ENCODE assay signal across 7 mouse cellular contexts in the genomic region with DNA sequence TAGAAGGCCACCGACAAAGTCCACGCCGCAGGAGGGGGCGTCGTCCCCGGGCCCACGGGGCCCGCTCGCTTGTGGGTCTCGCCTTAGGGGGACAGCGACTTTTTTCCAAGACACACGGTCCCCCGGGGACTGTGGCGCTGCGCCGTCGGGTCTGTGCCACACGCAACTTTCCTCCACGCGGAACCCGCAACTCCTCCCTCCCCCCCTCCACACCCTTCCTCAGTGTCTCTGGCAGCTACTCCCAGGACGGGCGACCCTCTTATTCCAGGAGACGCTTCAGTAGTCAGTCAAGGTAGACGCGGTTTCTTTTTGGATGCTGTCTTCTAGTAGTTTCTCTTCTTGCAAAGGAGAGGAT. TPM values are rescaled to one million over a fixed set of nuclear protein-coding genes. Genes with fewer than 3 reads are reported as not detected.
DNase-seq lines count a peak whose midpoint lies in the region; ATAC-seq lines count a peak whose summit lies in the region.

No protein-coding gene starts in this region.

- no peaks in the 10 kb centered on the region for H3K27me3 ChIP-seq in lung, embryonic 15.5 days
- H3K27me3 ChIP-seq in embryonic facial prominence, embryonic 12.5 days = no peaks in the 10 kb centered on the region
- H3K27me3 ChIP-seq in hindbrain, embryonic 10.5 days (ENCODE audit: insufficient read depth, poor library complexity, severe bottlenecking) = peaks cover 26% of the 10 kb centered on the region
- no peaks in the 10 kb centered on the region for H3K27me3 ChIP-seq in lung, embryonic 16.5 days (ENCODE audit: control insufficient read depth, insufficient read depth, low read depth, low read length)

- peak overlapping the region; percentile 82 for H3K4me2 ChIP-seq in lung, embryonic 15.5 days
- H3K4me2 ChIP-seq in embryonic facial prominence, embryonic 12.5 days (replicated peaks) = peak overlapping the region; percentile 75
- H3K4me2 ChIP-seq in lung, embryonic 16.5 days (ENCODE audit: low read depth, low read length) = peak overlapping the region; percentile 89

- peak overlapping the region; percentile 61 for H3K27ac ChIP-seq in lung, embryonic 15.5 days
- 0 out of 2 replicates have a peak overlapping the region, but pooled peaks have one; percentile 41 for H3K27ac ChIP-seq in embryonic facial prominence, embryonic 12.5 days
- H3K27ac ChIP-seq in hindbrain, embryonic 10.5 days = peak overlapping the region; percentile 64; the same call in 1 of the 2 replicates
- H3K27ac ChIP-seq in lung, embryonic 16.5 days (ENCODE audit: low read length) = peak overlapping the region; percentile 70

- no peaks in the 10 kb centered on the region for H3K36me3 ChIP-seq in lung, embryonic 15.5 days
- H3K36me3 ChIP-seq in embryonic facial prominence, embryonic 12.5 days = no peaks in the 10 kb centered on the region
- no peaks in the 10 kb centered on the region for H3K36me3 ChIP-seq in hindbrain, embryonic 10.5 days
- no peaks in the 10 kb centered on the region for H3K36me3 ChIP-seq in lung, embryonic 16.5 days (ENCODE audit: control insufficient read depth, insufficient read depth, low read length)

- peak; percentile 9; the same call in 1 of the 2 replicates for ATAC-seq in lung, embryonic 15.5 days (ENCODE audit: borderline replicate concordance, extremely low read depth, low FRiP score, low TSS enrichment)
- ATAC-seq in embryonic facial prominence, embryonic 12.5 days (ENCODE audit: insufficient number of reproducible peaks, insufficient read depth, low FRiP score, low TSS enrichment) = peak; percentile 3; the same call in 1 of the 2 replicates
- ATAC-seq in lung, embryonic 16.5 days (ENCODE audit: low read depth) = peak; percentile 5; the same call in 1 of the 2 replicates

- WGBS in lung, embryonic 15.5 days = 0% methylated on average over 24 of the region's 26 CpGs
- under 1% methylated on average over 23 of the region's 26 CpGs for WGBS in embryonic facial prominence, embryonic 12.5 days
- under 1% methylated on average over 26 of the region's 26 CpGs for WGBS in hindbrain, embryonic 10.5 days
- 2% methylated on average over 21 of the region's 26 CpGs for WGBS in lung, embryonic 16.5 days

- peak overlapping the region; percentile 59 for H3K4me3 ChIP-seq in lung, embryonic 15.5 days
- peak overlapping the region; percentile 67 for H3K4me3 ChIP-seq in embryonic facial prominence, embryonic 12.5 days
- peak overlapping the region; percentile 61 for H3K4me3 ChIP-seq in hindbrain, embryonic 10.5 days
- H3K4me3 ChIP-seq in lung, embryonic 16.5 days (ENCODE audit: low read length) = peak overlapping the region; percentile 79

- peaks cover 25% of the 10 kb centered on the region for H3K4me1 ChIP-seq in lung, embryonic 15.5 days
- no peaks in the 10 kb centered on the region; the same call in 1 of the 2 replicates for H3K4me1 ChIP-seq in embryonic facial prominence, embryonic 12.5 days
- H3K4me1 ChIP-seq in hindbrain, embryonic 10.5 days (replicated peaks) = peaks cover 39% of the 10 kb centered on the region
- H3K4me1 ChIP-seq in lung, embryonic 16.5 days (replicated peaks; ENCODE audit: control insufficient read depth, insufficient read depth, low read length) = peaks cover 2% of the 10 kb centered on the region; the same call in 1 of the 2 replicates

- no peaks in the 10 kb centered on the region for H3K9me3 ChIP-seq in lung, embryonic 15.5 days
- H3K9me3 ChIP-seq in embryonic facial prominence, embryonic 12.5 days = no peaks in the 10 kb centered on the region
- H3K9me3 ChIP-seq in hindbrain, embryonic 10.5 days = no peaks in the 10 kb centered on the region
- no peaks in the 10 kb centered on the region for H3K9me3 ChIP-seq in lung, embryonic 16.5 days (ENCODE audit: control insufficient read depth, low read length)

- DNase-seq in lung, postnatal 10 days = no peak
- peak; percentile 30 for DNase-seq in hindbrain, embryonic 10.5 days (ENCODE audit: low spot score)
- peak; percentile 53 for DNase-seq in testis, postnatal 10 days (ENCODE audit: low spot score)
- no peak for DNase-seq in cerebellum, adult 18-20 months

- peak overlapping the region; percentile 48 for H3K9ac ChIP-seq in lung, embryonic 15.5 days
- H3K9ac ChIP-seq in embryonic facial prominence, embryonic 12.5 days = peak overlapping the region; percentile 60
- peak overlapping the region; percentile 78 for H3K9ac ChIP-seq in lung, embryonic 16.5 days (ENCODE audit: low read length)

RNA-seq across cellular contexts. Expression of gene Alcam, which starts 1.4 kb away (rescaled TPM):
- 27.8 and 31.0 TPM in 2 replicates for polyA plus RNA-seq in lung, embryonic 15.5 days (2015; fragmentation: Nextera tagmentation; extraction: Ambion mirVana)
- polyA plus RNA-seq in embryonic facial prominence, embryonic 12.5 days (2016; fragmentation: Nextera tagmentation; extraction: Ambion mirVana) = 22.0 and 25.6 TPM in 2 replicates
- 16.8 and 18.2 TPM in 2 replicates for polyA plus RNA-seq in hindbrain, embryonic 10.5 days (2016; fragmentation: Nextera tagmentation; extraction: Ambion mirVana)
- polyA plus RNA-seq in lung, embryonic 16.5 days (2015; fragmentation: Nextera tagmentation; extraction: Ambion mirVana) = 43.0 and 45.7 TPM in 2 replicates

Comparison
In these comparisons a context has a peak if more than half of its experiments do, and no peak if none do; other contexts are left out.
1. DNase-seq: peak in hindbrain, embryonic 10.5 days (single experiment) and testis, postnatal 10 days (single experiment); none in lung, postnatal 10 days (single experiment) and cerebellum, adult 18-20 months (0 of 2).
2. Peak in every context shown above with its lines, with median percentiles within 50 percentile points of each other: ATAC-seq, H3K27ac ChIP-seq, H3K4me2 ChIP-seq, H3K4me3 ChIP-seq and H3K9ac ChIP-seq.